Mouse (Mus musculus) lung, adult 2 months (tissue): ENCODE measurements around the gene Fuca1. TPM values are rescaled to one million over a fixed set of nuclear protein-coding genes. Genes with fewer than 3 reads are reported as not detected.

Experiments
- DNase-seq: peaks from one replicate; pipeline ENCODE4 v3.0.0; 2022
- H3K4me1 ChIP-seq: fragments of 200-500 bp; 2 replicates; pipeline ENCODE4 v1.6.1; 2011; ENCODE audit warnings: low read length; ENCODE audit not compliant: control insufficient read depth, insufficient read depth
- H3K4me3 ChIP-seq: fragments of 200-500 bp; replicated peaks from 2 replicates; pipeline ENCODE3; 2011; ENCODE audit warnings: low read depth, mild to moderate bottlenecking, control low read depth, low read length; ENCODE audit errors: extremely low read depth
- CTCF ChIP-seq: fragments of 200-500 bp; IDR thresholded peaks from 2 replicates; pipeline ENCODE4 v1.5.1; 2011; ENCODE audit warnings: mild to moderate bottlenecking, low read length, control low read depth; ENCODE audit not compliant: insufficient read depth
- POLR2A ChIP-seq: fragments of 200-500 bp; IDR thresholded peaks from 2 replicates; pipeline ENCODE4 v1.6.1; 2011; ENCODE audit warnings: low read depth, mild to moderate bottlenecking, control low read depth, low read length, borderline replicate concordance; ENCODE audit errors: extremely low read depth
- WGBS: fragments of 180-500 bp; shearing (Covaris S2); methylation state at CpG from one replicate; pipeline ENCODE4 v1.1.7; 2018; 5-methylcytosine and 5-hydroxymethylcytosine counted together
- polyA plus RNA-seq: library from polyadenylated mRNA; depleted of rRNA; stranded (reverse); fragments of >200 nt; gene quantifications from 2 replicates; pipeline ENCODE4 v1.2.3, GENCODE M21; 2012

Fuca1 gene
- polyA plus RNA-seq, 1 experiment: 64.0 TPM

- Histone ChIP-seq H3K4me3 (peak overlapping the region; percentile 82), H3K4me1 (peaks cover 10% of the 10 kb centered on the region)
- TF ChIP-seq CTCF (no peak), POLR2A (no peak)
- WGBS: under 1% methylated on average over 28 of the region's 28 CpGs
- DNase-seq: peak; percentile 35
These were observed 26.2 kb downstream of the Fuca1 start for GRCm38 (mm10) chr4:135946659-135947301.

DNA sequence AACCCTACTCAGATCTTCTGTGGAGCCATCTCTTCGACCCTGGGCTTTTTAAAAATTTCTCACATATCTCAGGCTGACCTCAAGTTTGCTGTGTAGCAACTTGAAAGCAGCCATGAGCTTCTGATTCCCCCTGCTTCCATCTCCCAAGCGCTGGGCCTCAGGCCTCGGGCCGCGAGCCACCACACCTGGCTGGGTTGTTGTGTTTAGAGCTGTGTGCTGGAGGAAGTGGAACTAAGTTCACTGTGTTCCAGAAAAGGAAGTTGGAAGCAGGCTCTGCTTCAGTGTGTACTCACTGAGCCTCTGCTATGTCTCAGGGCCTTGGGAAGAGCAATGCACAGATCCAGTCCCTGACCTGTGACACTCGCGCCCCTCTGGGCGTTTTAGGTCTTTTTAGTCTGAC, 27.6 kb downstream of the Fuca1 start:
- WGBS: 62% methylated on average over 8 of the region's 8 CpGs
- no peak for DNase-seq
- Histone ChIP-seq H3K4me1 (peaks cover 10% of the 10 kb centered on the region), H3K4me3 (no peak overlapping the region)
- TF ChIP-seq CTCF (no peak), POLR2A (no peak)

GRCm38 (mm10) chr4:135949475-135949874, 28.9 kb downstream of the Fuca1 start:
- TF ChIP-seq POLR2A: no peak
- DNase-seq: peak; percentile 33
- 55% methylated on average over 10 of the region's 10 CpGs for WGBS

DNA sequence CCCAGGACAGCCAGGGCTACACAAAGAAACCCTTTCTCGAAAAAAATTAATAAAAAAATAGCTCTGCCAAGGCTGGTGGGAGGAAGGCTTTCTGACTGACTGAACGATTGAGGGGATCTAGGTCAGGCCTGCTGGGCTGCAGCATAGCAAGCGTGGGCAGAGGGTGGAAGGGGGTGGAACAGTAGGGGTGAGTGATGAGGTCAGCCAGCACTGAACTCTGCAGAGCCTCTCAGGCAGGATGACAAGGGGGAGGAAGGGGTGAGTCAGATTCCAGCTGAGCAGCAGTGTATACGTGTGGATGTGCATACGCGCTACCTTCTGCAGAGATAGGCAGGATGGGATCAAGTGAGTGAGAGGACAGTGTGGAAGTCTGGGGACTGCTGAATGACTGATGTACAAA, 29.4 kb downstream of the Fuca1 start:
- no peak for DNase-seq
- no peak overlapping the region for H3K4me3 ChIP-seq
- peaks cover 10% of the 10 kb centered on the region for H3K4me1 ChIP-seq
- WGBS: 37% methylated on average over 6 of the region's 6 CpGs
- no peak for TF ChIP-seq CTCF
- TF ChIP-seq POLR2A: no peak

More at GRCm38 (mm10) chr4:135949475-135949874, 28.9 kb downstream of the Fuca1 start:
- H3K4me1 ChIP-seq: peaks cover 10% of the 10 kb centered on the region
- H3K4me3 ChIP-seq: no peak overlapping the region

GRCm38 (mm10) chr4:135950365-135950764, 29.8 kb downstream of the Fuca1 start:
- no peak for DNase-seq
- no peak overlapping the region for H3K4me3 ChIP-seq
- 64% methylated on average over 6 of the region's 6 CpGs for WGBS
- H3K4me1 ChIP-seq: peaks cover 10% of the 10 kb centered on the region
- TF ChIP-seq CTCF (no peak), POLR2A (no peak)

- DNase-seq: no peak
- Histone ChIP-seq H3K4me1 (peaks cover 7% of the 10 kb centered on the region), H3K4me3 (no peak overlapping the region)
- no peak for TF ChIP-seq POLR2A
- peak; percentile 17; the same call in 1 of the 2 replicates for TF ChIP-seq CTCF
- 96% methylated on average over 3 of the region's 3 CpGs for WGBS
These were observed 31.0 kb downstream of the Fuca1 start for GRCm38 (mm10) chr4:135951505-135951904.

DNA sequence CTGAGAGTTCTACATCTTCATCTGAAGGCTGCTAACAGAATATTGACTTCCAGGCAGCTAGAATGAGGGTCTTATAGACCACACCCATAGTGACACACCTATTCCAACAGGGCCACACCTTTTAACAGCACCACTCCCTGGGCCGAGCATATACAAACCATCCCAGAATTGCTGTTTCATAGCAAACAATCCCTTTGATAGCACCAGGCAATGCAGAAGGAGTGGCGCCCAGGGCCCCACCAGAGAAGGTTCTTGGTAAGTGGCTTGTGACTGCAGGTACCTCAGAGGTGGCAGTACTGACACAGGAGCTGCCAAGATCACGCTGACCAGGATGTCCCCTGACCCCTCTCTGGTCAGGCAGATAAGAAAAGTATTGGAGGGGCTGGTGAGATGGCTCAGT, 32.6 kb downstream of the Fuca1 start:
- Histone ChIP-seq H3K4me3 (no peak overlapping the region), H3K4me1 (peaks cover 7% of the 10 kb centered on the region)
- DNase-seq: no peak
- WGBS: 82% methylated on average over 3 of the region's 3 CpGs
- no peak for TF ChIP-seq CTCF
- TF ChIP-seq POLR2A: no peak

DNA sequence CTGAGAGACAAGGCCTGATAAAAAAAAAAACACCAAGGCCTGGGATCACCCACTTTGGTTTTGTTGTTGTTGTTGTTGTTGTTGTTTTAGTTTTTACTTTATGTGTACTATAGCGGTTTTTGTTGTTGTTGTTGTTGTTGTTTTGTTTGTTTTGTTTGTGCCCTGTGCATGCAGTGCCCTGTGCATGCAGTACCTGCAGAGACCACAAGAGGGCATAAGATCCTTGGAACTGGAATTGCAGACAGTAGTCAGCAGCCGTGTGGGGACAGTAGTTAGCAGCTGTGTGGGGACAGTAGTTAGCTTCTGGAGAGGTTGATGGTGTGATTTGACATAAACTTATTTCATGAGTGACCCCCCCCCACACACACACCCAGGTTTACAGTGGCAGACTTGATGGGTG, 33.7 kb downstream of the Fuca1 start:
- peaks cover 7% of the 10 kb centered on the region for H3K4me1 ChIP-seq
- no peak overlapping the region for H3K4me3 ChIP-seq
- TF ChIP-seq CTCF (peak; percentile 97), POLR2A (no peak)
- DNase-seq: peak; percentile 74
- WGBS: 18% methylated on average over 2 of the region's 2 CpGs

DNA sequence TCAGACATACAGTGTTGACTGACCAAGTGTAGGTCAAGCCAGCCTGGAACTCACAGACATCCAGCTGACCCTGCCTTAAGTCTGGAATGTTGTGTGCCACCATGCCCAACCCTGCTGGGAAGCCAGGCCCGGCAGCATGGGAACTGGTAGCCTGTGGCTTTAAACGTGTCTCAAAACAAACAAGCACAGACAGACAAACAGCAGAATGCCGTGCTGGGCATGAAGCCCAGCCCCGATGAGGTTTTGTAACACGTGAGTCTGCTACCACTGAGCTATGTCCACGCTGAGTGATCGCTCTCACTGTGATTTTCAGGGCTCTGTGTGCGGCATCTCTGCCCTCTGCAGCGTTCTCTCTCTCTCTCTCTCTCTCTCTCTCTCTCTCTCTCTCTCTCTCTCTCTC, 35.4 kb downstream of the Fuca1 start:
- Histone ChIP-seq H3K4me3 (no peak overlapping the region), H3K4me1 (no peaks in the 10 kb centered on the region)
- WGBS: 81% methylated on average over 9 of the region's 9 CpGs
- no peak for DNase-seq
- TF ChIP-seq CTCF (no peak), POLR2A (no peak)

DNA sequence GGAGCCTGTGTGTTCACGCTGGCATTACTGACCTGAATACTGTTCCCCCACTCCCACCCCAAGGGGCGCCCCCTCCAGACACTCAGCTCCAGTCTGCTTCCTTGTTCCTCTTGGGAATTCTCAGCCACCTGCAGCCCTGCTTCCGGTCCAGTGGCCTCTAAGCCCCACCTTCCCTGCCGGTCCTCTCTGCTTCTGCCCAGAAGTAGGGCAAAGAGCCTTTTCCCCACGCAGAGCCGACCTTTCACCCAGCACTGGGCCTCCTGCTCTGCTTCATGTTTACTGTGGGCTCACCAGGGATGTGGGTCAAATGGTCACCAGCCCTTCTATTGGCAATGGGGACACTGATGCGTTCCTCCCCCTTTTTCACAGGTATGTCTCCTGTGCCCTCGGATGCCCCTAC, 37.8 kb downstream of the Fuca1 start:
- H3K4me3 ChIP-seq: no peak overlapping the region
- WGBS: 55% methylated on average over 8 of the region's 8 CpGs
- no peaks in the 10 kb centered on the region for H3K4me1 ChIP-seq
- DNase-seq: no peak
- no peak for TF ChIP-seq CTCF
- TF ChIP-seq POLR2A: no peak
